Mouse (Mus musculus): ENCODE results near the gene Atp5g3.
"Not testable (repeated sequence)": the region's sequence is repeated elsewhere in the genome, so short reads cannot be mapped to it uniquely, and the experiment has no call there.

Gene Atp5g3

DNA sequence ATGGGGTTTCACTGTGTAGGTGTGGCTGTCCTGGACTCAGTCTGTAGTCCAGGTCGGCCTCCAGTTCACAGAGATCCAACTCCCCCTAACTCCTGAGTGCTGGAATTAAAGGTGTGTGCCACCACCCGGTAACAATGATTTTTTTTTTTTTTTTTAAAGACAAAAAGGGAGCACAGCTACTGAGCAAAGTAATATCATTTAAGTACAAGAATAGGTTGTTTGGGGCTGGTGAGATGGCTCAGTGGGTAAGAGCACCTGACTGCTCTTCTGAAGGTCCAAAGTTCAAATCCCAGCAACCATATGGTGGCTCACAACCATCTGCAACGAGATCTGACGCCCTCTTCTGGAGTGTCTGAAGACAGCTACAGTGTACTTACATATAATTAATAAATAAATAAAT lies 14.2 kb downstream of the Atp5g3 start:
- DNase-seq (ENCODE audit: low spot score in 2 of 2): not testable (repeated sequence)

DNA sequence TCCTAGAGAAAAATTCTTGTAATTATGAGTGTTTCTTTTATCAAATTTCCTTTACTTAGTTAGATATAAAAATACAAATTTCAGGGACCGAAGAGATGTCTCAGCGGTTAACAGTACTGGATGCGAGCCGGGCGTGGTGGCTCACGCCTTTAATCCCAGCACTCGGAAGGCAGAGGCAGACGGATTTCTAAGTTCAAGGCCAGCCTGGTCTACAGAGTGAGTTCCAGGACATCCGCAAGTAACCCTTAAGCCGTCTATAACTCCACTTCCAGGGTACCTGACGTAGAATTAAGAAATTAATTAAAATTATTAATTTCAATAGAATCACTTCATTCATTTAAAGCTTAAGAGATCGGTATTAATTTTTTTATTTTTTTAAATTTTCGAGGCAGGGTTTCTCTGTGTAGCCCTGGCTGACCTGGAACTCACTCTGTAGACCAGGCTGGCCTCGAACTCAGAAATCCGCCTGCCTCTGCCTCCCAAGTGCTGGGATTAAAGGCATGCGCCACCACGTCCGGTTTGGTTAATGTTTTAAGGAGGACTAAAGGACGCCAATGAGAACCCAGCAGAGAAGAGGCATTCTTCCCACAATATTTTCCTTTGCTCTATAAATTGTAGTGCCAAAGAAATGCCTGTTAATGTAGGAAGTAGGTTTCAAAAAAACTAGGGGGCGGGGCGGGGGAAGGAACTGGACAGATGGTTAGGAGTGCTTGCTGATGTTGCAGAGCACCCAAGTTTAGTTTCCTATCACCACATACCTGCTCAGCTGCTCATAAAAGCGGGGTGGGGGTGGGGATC lies 17.5 kb downstream of the Atp5g3 start:
- peak in 1 of 2 experiments; percentile 18 for DNase-seq (ENCODE audit: low spot score in 2 of 2)

DNA sequence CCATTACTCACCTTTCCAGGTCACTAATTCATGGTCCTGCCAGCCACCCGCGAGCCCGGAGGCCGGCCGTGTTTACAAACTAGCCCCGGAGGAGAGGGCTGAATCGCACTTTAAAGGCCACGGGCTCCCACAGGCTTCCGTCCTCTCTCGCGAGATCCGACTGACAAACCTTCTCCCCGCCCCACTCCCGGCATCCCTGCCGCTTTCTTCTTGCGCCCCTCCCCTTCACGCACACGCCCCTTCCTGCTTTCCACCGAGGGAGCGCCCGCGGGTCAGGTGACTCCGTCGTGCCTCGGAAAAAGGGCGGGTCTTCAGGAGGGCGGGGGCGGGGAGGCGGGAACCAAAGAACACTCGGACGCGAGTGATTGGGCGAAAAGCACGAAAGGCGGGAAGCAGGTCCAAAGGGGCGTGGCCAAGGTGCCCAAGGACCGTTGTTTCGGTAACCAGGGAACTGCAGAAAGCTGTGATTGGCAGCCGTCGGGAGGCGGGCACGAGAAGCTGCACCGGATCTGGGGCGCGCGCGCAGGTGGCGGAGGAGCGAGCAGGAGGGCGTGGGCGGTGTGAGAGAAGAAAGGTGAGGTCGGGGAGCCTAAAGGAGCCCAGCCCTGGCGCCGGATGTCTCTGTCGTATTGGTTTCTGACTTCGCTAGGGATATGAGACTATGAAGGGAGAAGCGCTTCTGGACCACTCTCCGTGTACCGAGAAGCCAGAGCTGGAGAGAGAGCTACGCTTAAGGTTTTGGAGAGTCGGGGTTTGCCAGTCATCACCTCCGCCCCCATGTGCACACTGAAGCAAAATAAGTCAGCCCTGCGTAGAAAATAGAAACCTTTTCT lies 18.4 kb downstream of the Atp5g3 start, which contains the start of gene Atf2:
Atf2 (minus strand) TSS at position 176 of the 833 bp plus-strand sequence.
- DNase-seq (ENCODE audit: low spot score in 2 of 2): peak; percentile 96 to 99

DNA sequence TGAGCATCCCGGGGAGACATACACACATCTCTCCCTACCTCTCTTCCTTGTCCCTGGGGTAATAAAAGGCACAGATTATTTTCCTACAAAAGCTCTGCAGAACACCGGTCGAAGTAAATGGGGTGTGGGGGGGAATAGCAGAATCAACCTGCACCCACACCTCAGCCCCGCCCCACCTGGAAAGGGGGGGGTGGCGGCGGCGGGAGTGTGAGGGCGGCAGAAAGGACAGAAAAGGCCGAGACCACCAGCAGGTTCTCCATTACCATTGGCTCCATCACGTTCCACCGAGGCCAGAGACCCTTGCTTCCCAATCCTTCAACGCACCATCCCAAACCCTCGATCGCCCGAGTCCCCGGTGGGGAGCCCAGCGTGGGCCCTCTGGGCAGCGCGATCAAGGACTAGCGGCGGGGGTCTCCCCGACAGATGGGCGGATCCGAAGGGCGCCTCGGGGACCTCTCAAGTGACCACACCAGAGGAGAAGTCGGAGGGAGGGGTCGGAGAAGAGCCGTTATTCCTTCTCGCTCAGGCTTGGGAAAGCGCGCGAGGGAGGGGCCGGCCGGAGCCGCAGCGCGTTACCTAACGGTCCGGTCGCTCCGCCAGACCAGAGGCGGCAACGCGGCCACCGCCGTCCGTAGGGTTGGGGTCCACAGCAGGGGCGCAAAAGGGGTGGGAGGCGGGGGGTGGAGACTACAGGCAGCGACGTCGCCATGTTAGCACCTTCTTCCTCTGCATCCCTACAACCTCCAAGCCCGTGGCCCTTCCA lies 19.2 kb downstream of the Atp5g3 start:
- DNase-seq (ENCODE audit: low spot score in 2 of 2): peak; percentile 61 to 66

DNA sequence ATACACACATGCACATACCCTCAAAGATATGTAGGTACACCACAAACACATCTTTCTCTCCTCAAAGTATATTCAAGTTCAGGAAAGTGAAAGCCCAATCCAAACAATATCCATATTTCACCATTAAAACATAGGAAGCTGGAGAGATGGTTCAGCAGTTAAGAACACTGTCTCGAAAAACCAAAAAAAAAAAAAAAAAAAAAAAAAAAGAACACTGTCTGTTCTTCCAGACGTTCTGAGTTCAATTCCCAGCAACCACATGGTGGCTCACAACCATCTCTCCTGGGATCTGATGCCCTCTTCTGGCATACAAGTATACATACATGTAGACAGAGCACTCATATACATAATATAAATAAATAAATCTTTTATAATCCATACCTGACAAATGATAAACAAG lies 25.1 kb downstream of the Atp5g3 start:
- no peak for DNase-seq (ENCODE audit: low spot score in 2 of 2)

DNA sequence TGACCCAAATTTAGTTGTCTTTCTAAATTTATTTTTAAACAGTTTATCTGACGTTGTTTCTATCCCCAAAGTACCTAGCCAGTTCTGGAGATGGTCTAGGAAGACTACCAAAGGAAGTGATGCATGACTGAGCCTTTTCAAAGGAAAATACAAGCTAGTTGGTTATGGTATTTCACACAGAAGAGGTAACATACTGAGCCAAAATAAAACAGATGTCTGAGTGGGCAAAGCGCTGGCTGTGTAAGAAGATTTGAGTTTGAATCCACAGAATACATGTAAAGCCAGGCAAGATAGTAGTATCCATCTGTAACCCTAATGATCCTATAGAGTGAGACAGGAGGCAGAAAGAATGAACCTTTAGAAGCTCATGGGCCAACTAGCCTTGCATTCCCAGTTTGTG lies 33.2 kb downstream of the Atp5g3 start:
- DNase-seq (ENCODE audit: low spot score in 2 of 2): no peak

DNA sequence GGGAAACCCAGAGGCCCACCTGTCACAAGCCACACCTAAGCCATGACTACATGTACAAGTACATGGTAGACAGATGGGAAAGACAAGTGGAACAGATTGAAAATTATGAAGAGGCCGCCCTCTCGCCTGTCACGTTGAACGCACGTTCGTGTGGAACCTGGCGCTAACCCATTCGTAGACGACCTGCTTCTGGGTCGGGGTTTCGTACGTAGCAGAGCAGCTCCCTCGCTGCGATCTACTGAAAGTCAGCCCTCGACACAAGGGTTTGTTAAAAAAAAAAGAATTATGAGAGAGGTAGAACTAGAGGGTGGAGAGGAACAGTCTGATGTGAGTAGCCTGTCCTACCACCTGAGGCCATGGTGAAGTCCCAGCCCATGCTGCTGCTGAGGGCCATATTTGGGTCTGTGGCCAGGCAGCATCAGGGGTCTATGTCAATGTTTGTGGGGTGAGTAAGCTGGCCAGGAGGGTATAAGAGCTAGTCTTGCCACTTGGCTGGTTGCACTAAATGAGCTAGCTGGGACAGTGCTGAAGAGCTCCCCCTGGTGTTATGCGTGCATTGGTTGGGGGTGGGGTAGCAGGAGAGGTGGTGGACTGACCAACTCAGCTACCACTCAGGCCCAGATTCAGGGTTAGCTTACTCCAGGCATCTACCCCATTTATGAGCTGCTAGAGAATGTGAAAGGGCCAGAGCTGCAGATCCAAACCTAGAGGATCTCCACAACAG lies 43.2 kb downstream of the Atp5g3 start:
- DNase-seq (ENCODE audit: low spot score in 2 of 2): peak; percentile 55 to 56

DNA sequence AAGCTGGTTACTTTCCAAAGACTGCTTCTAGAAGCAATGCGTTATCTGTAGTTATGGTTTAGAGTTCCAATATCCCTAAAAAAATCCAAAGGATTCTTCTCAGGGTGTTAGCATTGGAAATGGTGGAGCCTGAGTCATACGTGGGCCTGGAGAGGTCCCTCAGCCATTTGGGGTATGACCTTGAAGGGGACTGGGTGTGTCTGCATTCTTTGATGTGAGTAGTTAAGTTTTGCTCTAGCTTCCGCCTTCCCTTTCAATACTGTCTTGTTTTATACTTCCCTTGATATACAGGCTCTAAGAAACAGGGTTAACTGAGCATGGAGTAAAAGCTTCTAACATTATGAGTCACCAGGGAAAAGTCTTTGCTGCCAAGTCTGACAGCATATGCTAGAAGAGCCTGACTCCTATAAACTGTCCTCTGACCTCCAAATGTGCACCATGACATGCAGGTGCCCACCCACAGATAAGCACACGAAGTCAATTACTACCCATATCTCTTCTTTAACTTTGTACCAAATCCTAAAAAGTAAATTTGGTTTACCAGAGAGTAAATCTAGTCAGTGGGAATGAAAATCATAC lies 51.0 kb downstream of the Atp5g3 start:
- DNase-seq (ENCODE audit: low spot score in 2 of 2): no peak
